Mouse (Mus musculus) liver, embryonic 16.5 days (tissue): Measurements from ENCODE around the gene Elk4. TPM values are rescaled to one million over a fixed set of nuclear protein-coding genes. Genes with fewer than 3 reads are reported as not detected.

Experiments used
- ATAC-seq: fragments of 200-750 bp; cut with Nextera tagmentation; 2 replicates; pipeline ENCODE4 v1.8.0; 2017; ENCODE audit warnings: low read depth, mild to moderate bottlenecking, moderate number of reproducible peaks, moderate library complexity
- H3K27ac ChIP-seq: fragments of 300-500 bp; sonication (generic); 2 replicates; pipeline ENCODE4 v1.5.1; 2014; ENCODE audit warnings: mild to moderate bottlenecking, low read length
- H3K27me3 ChIP-seq: fragments of 300-500 bp; sonication (generic); 2 replicates; pipeline ENCODE4 v1.6.1; 2014; ENCODE audit warnings: low read depth, low read length, mixed read lengths; ENCODE audit not compliant: control insufficient read depth, insufficient read depth
- H3K36me3 ChIP-seq: fragments of 300-500 bp; sonication (generic); 2 replicates; pipeline ENCODE4 v1.6.1; 2014; ENCODE audit warnings: mild to moderate bottlenecking; ENCODE audit not compliant: control insufficient read depth, insufficient read depth
- H3K4me1 ChIP-seq: fragments of 300-500 bp; sonication (generic); 2 replicates; pipeline ENCODE4 v1.6.1; 2014; ENCODE audit warnings: low read depth, low read length, mixed read lengths; ENCODE audit not compliant: control insufficient read depth
- H3K4me2 ChIP-seq: fragments of 300-500 bp; sonication (generic); 2 replicates; pipeline ENCODE4 v1.6.1; 2014; ENCODE audit warnings: low read depth, low read length, mixed read lengths
- H3K4me3 ChIP-seq: fragments of 300-500 bp; sonication (generic); 2 replicates; pipeline ENCODE4 v1.5.1; 2014; ENCODE audit warnings: low read depth, mild to moderate bottlenecking, low read length
- H3K9ac ChIP-seq: fragments of 300-500 bp; sonication (generic); 2 replicates; pipeline ENCODE4 v1.6.1; 2014; ENCODE audit warnings: low read depth, low read length
- H3K9me3 ChIP-seq: fragments of 300-500 bp; sonication (generic); replicated peaks from 2 replicates; pipeline ENCODE4 v1.6.1; 2016; ENCODE audit warnings: low read length; ENCODE audit not compliant: control insufficient read depth
- WGBS: fragments of 180-500 bp; shearing (Covaris S2); extraction: QIAGEN DNeasy Blood & Tissue Kit; methylation state at CpG from one replicate; pipeline ENCODE4 v1.1.7; 2014; ENCODE audit not compliant: insufficient replicate concordance; 5-methylcytosine and 5-hydroxymethylcytosine counted together
- polyA plus RNA-seq: library from polyadenylated mRNA; unstranded; fragments of >200 nt; fragmentation: Nextera tagmentation; extraction: Ambion mirVana; gene quantifications from 2 replicates; pipeline ENCODE4 v1.2.1, GENCODE M21; 2015

The Elk4 gene
- polyA plus RNA-seq, 1 experiment from 2014 or later = 10.0 TPM

DNA sequence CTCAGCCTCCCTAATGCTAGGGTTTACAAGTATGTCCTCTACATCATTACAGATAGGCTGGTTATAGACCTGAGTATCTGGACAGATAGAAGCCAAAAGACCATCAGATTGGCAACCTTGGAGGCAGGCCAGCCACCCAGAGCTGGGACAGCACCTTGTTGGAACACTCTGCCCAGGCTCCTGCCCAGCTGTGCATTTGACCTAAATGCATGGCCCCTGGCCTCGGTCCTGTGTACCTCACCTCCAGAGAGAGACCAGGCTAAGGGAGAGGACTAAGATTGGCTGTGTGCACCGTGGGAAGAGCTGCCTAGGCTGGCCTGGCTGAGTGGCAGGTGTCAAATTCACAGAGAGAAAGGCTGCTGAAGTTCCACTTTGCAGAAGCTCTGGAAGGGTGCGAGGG, 38.9 kb upstream of the Elk4 start:
- Histone ChIP-seq H3K36me3 (no peaks in the 10 kb centered on the region), H3K27me3 (peaks cover 14% of the 10 kb centered on the region), H3K4me1 (peaks cover 14% of the 10 kb centered on the region), H3K27ac (no peak overlapping the region), H3K4me3 (no peak overlapping the region), H3K9ac (no peak overlapping the region), H3K4me2 (no peak overlapping the region), H3K9me3 (no peaks in the 10 kb centered on the region)
- 36% methylated on average over 3 of the region's 3 CpGs for WGBS
- no peak for ATAC-seq

- Histone ChIP-seq H3K4me3 (no peak overlapping the region), H3K9ac (no peak overlapping the region), H3K27me3 (peaks cover 10% of the 10 kb centered on the region), H3K36me3 (no peaks in the 10 kb centered on the region), H3K27ac (no peak overlapping the region), H3K4me1 (peaks cover 10% of the 10 kb centered on the region), H3K4me2 (no peak overlapping the region), H3K9me3 (no peaks in the 10 kb centered on the region)
- WGBS = 62% methylated on average over 6 of the region's 6 CpGs
- ATAC-seq = no peak
These were observed 38.4 kb upstream of the Elk4 start for GRCm38 (mm10) chr1:131968983-131969382.

- Histone ChIP-seq H3K4me2 (no peak overlapping the region), H3K9me3 (no peaks in the 10 kb centered on the region), H3K9ac (no peak overlapping the region), H3K27ac (no peak overlapping the region), H3K36me3 (no peaks in the 10 kb centered on the region), H3K4me3 (no peak overlapping the region), H3K4me1 (peaks cover 10% of the 10 kb centered on the region), H3K27me3 (peaks cover 1% of the 10 kb centered on the region; the same call in 1 of the 2 replicates)
- no peak for ATAC-seq
- 65% methylated on average over 4 of the region's 4 CpGs for WGBS
These were observed 37.6 kb upstream of the Elk4 start for GRCm38 (mm10) chr1:131969825-131970224.

DNA sequence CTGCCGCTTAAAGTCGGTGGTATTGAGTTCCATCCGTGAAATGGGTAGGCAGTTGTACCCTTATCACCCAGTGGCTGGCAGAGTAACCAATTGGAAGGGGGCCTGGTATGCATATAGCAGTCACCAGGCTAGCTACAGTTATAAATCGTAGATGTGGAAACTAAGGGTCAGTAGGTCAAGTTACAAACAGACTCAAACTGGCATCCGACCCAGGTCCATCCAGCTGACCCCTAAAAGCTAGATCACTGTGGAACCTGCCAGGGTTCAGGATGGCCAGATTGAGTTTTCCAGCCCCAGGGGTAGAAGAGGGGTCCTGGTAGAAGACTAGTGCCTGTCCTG, 37.1 kb upstream of the Elk4 start:
- H3K9ac ChIP-seq = no peak overlapping the region
- no peak overlapping the region for H3K4me3 ChIP-seq
- no peak for ATAC-seq
- H3K4me1 ChIP-seq = peaks cover 10% of the 10 kb centered on the region
- no peak overlapping the region for H3K27ac ChIP-seq
- 56% methylated on average over 5 of the region's 5 CpGs for WGBS
- H3K9me3 ChIP-seq = no peaks in the 10 kb centered on the region
- H3K4me2 ChIP-seq = no peak overlapping the region
- no peaks in the 10 kb centered on the region for H3K27me3 ChIP-seq
- H3K36me3 ChIP-seq = no peaks in the 10 kb centered on the region

DNA sequence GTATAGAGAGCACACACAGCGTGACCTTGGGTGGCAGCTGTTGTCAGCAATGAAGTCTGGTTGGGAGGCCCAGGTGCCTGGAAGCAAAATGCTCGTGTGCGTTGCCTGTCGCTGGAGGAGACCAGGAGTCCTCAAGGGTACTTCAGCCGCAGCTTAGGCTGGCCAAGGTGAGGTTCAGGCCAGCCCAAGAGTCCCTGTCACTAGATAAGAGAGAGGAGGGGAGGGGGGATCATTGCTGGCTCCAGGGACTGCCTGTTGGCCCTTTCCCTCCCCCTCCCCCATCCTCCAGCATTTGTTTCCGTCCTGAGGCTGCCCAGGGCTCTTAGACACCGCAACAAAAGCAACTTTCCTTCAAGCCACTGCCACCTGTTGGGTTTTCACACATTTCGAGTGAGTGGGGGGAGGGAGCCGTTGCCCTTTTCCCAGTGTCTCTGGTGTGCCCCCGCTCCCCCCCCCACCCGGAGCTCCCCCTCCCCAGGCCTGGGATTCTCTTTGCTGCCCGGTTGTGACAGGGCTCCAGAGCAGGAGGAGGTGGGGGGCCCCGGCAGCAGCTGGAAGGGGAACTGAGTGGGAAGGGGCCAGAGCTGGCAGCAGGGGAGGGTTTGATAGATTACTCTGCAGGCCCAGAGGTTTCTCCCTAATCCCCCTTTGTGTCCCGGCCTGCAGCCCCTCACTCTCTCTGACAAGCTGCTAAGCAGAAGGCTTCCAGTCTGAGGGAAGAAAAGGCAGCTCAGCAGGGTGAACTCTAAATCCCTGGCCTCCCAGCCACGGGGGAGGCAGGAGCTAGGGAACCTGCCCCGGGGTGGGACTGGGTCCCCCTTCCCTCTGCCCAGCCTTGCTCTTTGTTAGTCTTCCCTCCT, 36.5 kb upstream of the Elk4 start:
- peak overlapping the region; percentile 32; the same call in 1 of the 2 replicates for H3K4me2 ChIP-seq
- H3K36me3 ChIP-seq = no peaks in the 10 kb centered on the region
- H3K9ac ChIP-seq = no peak overlapping the region
- no peaks in the 10 kb centered on the region for H3K9me3 ChIP-seq
- no peak overlapping the region for H3K27ac ChIP-seq
- H3K4me1 ChIP-seq = peaks cover 10% of the 10 kb centered on the region
- 11% methylated on average over 16 of the region's 16 CpGs for WGBS
- H3K4me3 ChIP-seq = no peak overlapping the region
- no peaks in the 10 kb centered on the region for H3K27me3 ChIP-seq
- no peak for ATAC-seq

DNA sequence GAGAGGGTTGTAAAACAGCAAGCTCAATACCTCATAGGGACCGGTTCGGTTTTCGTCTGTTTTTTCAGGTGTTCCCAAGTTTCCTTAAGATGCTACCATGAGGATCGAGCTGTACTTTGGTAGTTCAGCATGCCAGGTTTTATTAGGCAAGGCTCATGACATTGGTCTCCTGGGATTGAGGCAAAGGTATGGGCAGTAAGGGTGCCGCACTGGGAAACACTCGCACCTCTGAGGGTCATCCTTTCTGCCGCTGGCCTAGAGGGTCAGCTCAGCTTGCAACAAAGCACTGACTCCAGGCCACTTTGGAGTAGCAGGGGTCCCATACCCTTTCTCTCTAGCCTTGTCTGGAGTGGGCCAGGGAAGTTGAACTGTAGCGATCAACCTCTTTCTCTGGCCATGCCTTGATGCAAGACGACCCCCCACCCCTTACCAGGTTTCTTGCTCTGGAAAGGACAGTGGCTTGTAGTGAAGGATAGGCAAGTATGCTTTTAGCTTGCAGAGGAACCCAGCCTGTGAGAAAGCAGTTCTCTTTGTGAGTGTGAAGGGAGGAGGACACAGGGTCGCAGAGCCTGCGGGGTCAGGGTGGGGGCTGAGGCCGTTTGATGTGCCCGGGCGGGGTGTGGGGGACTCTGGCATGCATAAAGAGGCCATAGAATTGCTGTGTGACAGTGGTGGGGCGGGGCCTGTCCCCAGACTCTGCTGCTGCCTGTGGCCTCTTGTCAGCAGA, 35.5 kb upstream of the Elk4 start:
- Histone ChIP-seq H3K9ac (no peak overlapping the region; the same call in 1 of the 2 replicates), H3K4me2 (no peak overlapping the region; the same call in 1 of the 2 replicates), H3K27ac (peak overlapping the region; percentile 60), H3K4me1 (peaks cover 10% of the 10 kb centered on the region), H3K27me3 (no peaks in the 10 kb centered on the region), H3K9me3 (no peaks in the 10 kb centered on the region), H3K4me3 (no peak overlapping the region), H3K36me3 (no peaks in the 10 kb centered on the region)
- ATAC-seq = peak; percentile 28
- WGBS = 37% methylated on average over 15 of the region's 15 CpGs

DNA sequence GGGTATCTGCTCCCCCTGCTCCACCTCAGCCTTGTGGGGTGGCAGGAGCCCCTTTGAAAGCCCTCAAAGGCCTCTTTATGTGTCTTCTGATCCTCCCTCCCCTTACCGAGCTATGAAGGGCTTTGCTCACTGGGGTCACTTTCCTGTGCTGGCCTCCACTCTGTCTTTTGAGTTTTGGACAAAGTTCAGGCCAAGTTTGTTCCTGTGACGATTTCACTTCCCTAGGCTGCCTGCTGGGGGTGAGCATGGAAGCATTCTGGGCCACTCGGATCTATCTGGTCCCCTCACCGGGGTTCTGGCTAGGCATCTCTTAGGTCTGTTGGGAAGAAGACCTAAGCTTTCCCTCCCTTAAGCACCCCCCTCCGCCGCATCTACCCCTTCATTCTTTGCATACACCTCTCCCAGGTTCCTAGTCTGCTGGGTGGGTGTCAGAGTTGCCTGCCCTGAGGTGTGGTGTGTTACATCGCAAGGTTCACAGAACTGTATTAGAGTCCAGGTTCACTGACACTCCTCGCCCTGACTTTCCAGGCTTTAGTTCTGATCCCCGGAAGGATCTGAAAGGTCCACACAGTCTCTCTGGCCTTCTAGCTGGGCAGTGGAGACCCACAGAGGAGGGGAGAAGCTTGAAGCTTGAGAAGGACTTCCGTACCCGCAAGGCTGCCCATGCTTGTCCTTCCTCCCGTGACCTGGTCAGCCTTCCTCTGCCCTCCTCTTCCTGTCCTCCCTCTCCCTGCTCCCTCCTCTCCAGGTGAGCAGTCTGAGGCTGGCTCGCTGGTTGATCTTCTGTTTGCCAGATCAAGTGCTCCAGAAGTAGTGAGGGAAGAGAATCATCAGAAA, 34.7 kb upstream of the Elk4 start:
- Histone ChIP-seq H3K27me3 (no peaks in the 10 kb centered on the region), H3K4me3 (no peak overlapping the region), H3K4me2 (no peak overlapping the region; the same call in 1 of the 2 replicates), H3K36me3 (no peaks in the 10 kb centered on the region), H3K4me1 (peaks cover 10% of the 10 kb centered on the region), H3K27ac (peak overlapping the region; percentile 60), H3K9ac (no peak overlapping the region; the same call in 1 of the 2 replicates), H3K9me3 (no peaks in the 10 kb centered on the region)
- ATAC-seq = peak; percentile 57
- 48% methylated on average over 13 of the region's 13 CpGs for WGBS

DNA sequence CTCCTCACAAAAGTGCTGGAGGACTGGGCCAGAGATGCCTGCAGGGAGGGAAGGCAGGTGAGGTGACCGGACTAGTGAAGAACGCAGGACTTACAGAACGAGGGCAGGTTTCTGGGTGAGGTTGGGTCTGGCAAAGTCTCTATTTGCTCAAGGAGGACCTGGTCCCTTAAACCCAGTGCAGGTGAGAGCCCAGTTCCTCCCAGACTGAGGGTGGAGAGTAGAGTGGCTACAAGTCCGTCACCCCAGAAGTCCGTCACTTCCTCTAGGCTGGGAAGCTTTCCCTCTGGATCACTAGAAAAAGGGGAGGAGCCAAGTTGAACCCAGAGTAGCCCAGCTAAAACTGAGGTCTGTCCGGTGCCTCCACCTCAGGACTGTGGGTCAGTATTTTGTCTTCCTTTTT, 33.4 kb upstream of the Elk4 start:
- H3K9me3 ChIP-seq = no peaks in the 10 kb centered on the region
- no peaks in the 10 kb centered on the region for H3K27me3 ChIP-seq
- no peak overlapping the region for H3K27ac ChIP-seq
- H3K4me1 ChIP-seq = peaks cover 10% of the 10 kb centered on the region
- no peak overlapping the region for H3K4me2 ChIP-seq
- ATAC-seq = no peak
- no peak overlapping the region for H3K9ac ChIP-seq
- no peaks in the 10 kb centered on the region for H3K36me3 ChIP-seq
- 69% methylated on average over 6 of the region's 6 CpGs for WGBS
- H3K4me3 ChIP-seq = no peak overlapping the region
